Mouse (Mus musculus) bone marrow macrophage, adult 2 months (primary cell): ENCODE results near the gene Ppm1n.

ENCODE experiments used
- CTCF ChIP-seq: IDR thresholded peaks from 2 replicates; pipeline ENCODE4 v1.5.1; 2012; ENCODE audit warnings: low read depth, mild to moderate bottlenecking, low read length, moderate library complexity
- POLR2A ChIP-seq: IDR thresholded peaks from 2 replicates; pipeline ENCODE4 v1.6.1; 2012; ENCODE audit warnings: mild to moderate bottlenecking, low read depth, low read length, borderline replicate concordance

GRCm38 (mm10) chr7:19227883-19228792 is 51.7 kb downstream of the Ppm1n start, which contains the start of gene Opa3:
- peak; percentile 46; the same call in 1 of the 2 replicates for TF ChIP-seq POLR2A
- TF ChIP-seq CTCF: no peak
